Mouse (Mus musculus): ENCODE measurements around the gene Actr1a. TPM values are rescaled to one million over a fixed set of nuclear protein-coding genes. Genes with fewer than 3 reads are reported as not detected.

Actr1a gene
- polyA plus RNA-seq, 1 experiment, result 117 TPM

GRCm38 (mm10) chr19:46344710-46345419 is 50.7 kb downstream of the Actr1a start:
- no peak for TF ChIP-seq TCF3 (IDR thresholded peaks at IDR 0.05; ENCODE audit: insufficient read length, low read depth)
- TF ChIP-seq CEBPB (IDR thresholded peaks at IDR 0.05; ENCODE audit: insufficient read depth, poor library complexity, severe bottlenecking), result no peak
- no peak for TF ChIP-seq TCF12 (IDR thresholded peaks at IDR 0.05; ENCODE audit: insufficient read depth, poor library complexity, severe bottlenecking)
- TF ChIP-seq REST (IDR thresholded peaks at IDR 0.05; ENCODE audit: insufficient read depth, insufficient read length), result no peak
- TF ChIP-seq MYOG (IDR thresholded peaks at IDR 0.05; ENCODE audit: control insufficient read depth in 1 of 3, insufficient read depth in 1 of 3, insufficient read length in 2 of 3, low read depth in 2 of 3), result no peak
- TF ChIP-seq E2F4 (IDR thresholded peaks at IDR 0.05; ENCODE audit: insufficient read depth), result no peak
- TF ChIP-seq USF1 (IDR thresholded peaks at IDR 0.05; ENCODE audit: low read depth), result no peak
- Histone ChIP-seq H3K4me3 (no peak overlapping the region), H3K36me3 (ENCODE audit: control insufficient read depth, insufficient read depth) (no peaks in the 10 kb centered on the region), H3ac (ENCODE audit: control insufficient read depth, insufficient read length) (no peak overlapping the region), H3K27me3 (ENCODE audit: control insufficient read depth, insufficient read depth, insufficient read length) (no peaks in the 10 kb centered on the region), H3K4me2 (ENCODE audit: low read depth) (no peak overlapping the region), H3K79me2 (ENCODE audit: control insufficient read depth, insufficient read depth) (no peaks in the 10 kb centered on the region)

GRCm38 (mm10) chr19:46339287-46339971 is 56.1 kb downstream of the Actr1a start:
- Histone ChIP-seq H3K4me2 (ENCODE audit: low read depth) (peak overlapping the region; percentile 87), H3K4me3 (peak overlapping the region; percentile 76), H3K36me3 (ENCODE audit: control insufficient read depth, insufficient read depth) (no peaks in the 10 kb centered on the region), H3K79me2 (ENCODE audit: control insufficient read depth, insufficient read depth) (no peaks in the 10 kb centered on the region), H3K27me3 (ENCODE audit: control insufficient read depth, insufficient read depth, insufficient read length) (no peaks in the 10 kb centered on the region), H3ac (ENCODE audit: control insufficient read depth, insufficient read length) (no peak overlapping the region)
- TF ChIP-seq TCF12 (IDR thresholded peaks at IDR 0.05; ENCODE audit: insufficient read depth, poor library complexity, severe bottlenecking) (no peak), SRF (IDR thresholded peaks at IDR 0.05; ENCODE audit: control insufficient read depth, insufficient read length, low read depth) (no peak), USF1 (IDR thresholded peaks at IDR 0.05; ENCODE audit: low read depth) (no peak), MYOD1 (IDR thresholded peaks at IDR 0.05; ENCODE audit: control insufficient read depth in 1 of 3, insufficient read length in 2 of 3, low read depth in 2 of 3) (no peak)

GRCm38 (mm10) chr19:46338942-46339286 is 56.6 kb downstream of the Actr1a start:
- Histone ChIP-seq H3K36me3 (ENCODE audit: control insufficient read depth, insufficient read depth) (no peaks in the 10 kb centered on the region), H3K4me2 (ENCODE audit: low read depth) (peak overlapping the region; percentile 87), H3ac (ENCODE audit: control insufficient read depth, insufficient read length) (peak overlapping the region; percentile 74), H3K79me2 (ENCODE audit: control insufficient read depth, insufficient read depth) (no peaks in the 10 kb centered on the region), H3K27me3 (ENCODE audit: control insufficient read depth, insufficient read depth, insufficient read length) (no peaks in the 10 kb centered on the region), H3K4me3 (peak overlapping the region; percentile 76)
- no peak for TF ChIP-seq REST (IDR thresholded peaks at IDR 0.05; ENCODE audit: insufficient read depth, insufficient read length)
- no peak for TF ChIP-seq SRF (IDR thresholded peaks at IDR 0.05; ENCODE audit: control insufficient read depth, insufficient read length, low read depth)
- no peak for TF ChIP-seq USF1 (IDR thresholded peaks at IDR 0.05; ENCODE audit: low read depth)
- no peak for TF ChIP-seq TCF12 (IDR thresholded peaks at IDR 0.05; ENCODE audit: insufficient read depth, poor library complexity, severe bottlenecking)
- no peak for TF ChIP-seq E2F4 (IDR thresholded peaks at IDR 0.05; ENCODE audit: insufficient read depth)
- TF ChIP-seq POLR2A (IDR thresholded peaks at IDR 0.05; ENCODE audit: insufficient read length, low read depth), result no peak
- no peak for TF ChIP-seq MAX (IDR thresholded peaks at IDR 0.05; ENCODE audit: low read depth)
- no peak for TF ChIP-seq POLR2AphosphoS2 (IDR thresholded peaks at IDR 0.05; ENCODE audit: insufficient read length, low read depth)
- TF ChIP-seq MYOD1 (IDR thresholded peaks at IDR 0.05; ENCODE audit: control insufficient read depth in 1 of 3, insufficient read length in 2 of 3, low read depth in 2 of 3), result no peak
- TF ChIP-seq CEBPB (IDR thresholded peaks at IDR 0.05; ENCODE audit: insufficient read depth, poor library complexity, severe bottlenecking), result no peak
- no peak for TF ChIP-seq MYOG (IDR thresholded peaks at IDR 0.05; ENCODE audit: control insufficient read depth in 1 of 3, insufficient read depth in 1 of 3, insufficient read length in 2 of 3, low read depth in 2 of 3)
- TF ChIP-seq TCF3 (IDR thresholded peaks at IDR 0.05; ENCODE audit: insufficient read length, low read depth), result no peak

DNA sequence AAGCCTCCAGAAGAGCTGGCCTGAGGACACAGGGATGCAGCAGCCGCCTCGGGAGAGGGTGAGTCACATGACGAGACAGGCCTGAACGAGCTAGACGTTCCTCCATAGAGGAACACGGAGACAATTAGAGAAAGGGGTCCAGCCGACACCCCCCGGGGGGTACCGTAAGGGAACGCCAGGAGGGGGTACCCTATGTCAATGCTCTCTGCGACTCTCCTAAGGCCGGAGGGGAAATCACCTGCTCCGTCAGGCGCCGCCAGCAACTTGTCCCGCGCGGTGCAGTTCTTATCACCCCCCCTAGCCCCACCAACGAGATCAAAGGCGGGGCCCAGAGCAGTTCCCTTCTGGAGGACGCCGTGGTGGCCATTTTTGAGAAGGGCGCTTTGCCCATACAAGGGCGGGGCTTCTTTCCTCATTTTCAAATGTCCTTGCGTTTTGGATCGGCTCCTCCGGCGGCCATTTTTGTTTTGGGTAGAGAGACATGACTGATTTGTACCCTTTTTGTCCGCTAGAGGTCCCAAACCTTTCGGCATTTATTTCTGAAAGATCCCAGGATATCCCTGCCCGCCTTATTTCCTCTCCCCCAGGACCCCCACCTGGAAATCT is 57.1 kb downstream of the Actr1a start, which contains the start of gene Cuedc2:
TSS of gene Cuedc2 (minus strand) at position 372 of the 606 bp plus-strand sequence.
- Histone ChIP-seq H3K4me3 (peak within 1 kb of the TSS; percentile 76), H3ac (ENCODE audit: control insufficient read depth, insufficient read length) (peak within 1 kb of the TSS; percentile 74), H3K4me2 (ENCODE audit: low read depth) (peak within 1 kb of the TSS; percentile 87), H3K36me3 (ENCODE audit: control insufficient read depth, insufficient read depth) (no peaks in the 10 kb centered on the region), H3K27me3 (ENCODE audit: control insufficient read depth, insufficient read depth, insufficient read length) (no peaks in the 10 kb centered on the region), H3K79me2 (ENCODE audit: control insufficient read depth, insufficient read depth) (no peaks in the 10 kb centered on the region)
- TF ChIP-seq MYOD1 (IDR thresholded peaks at IDR 0.05; ENCODE audit: control insufficient read depth in 1 of 3, insufficient read length in 2 of 3, low read depth in 2 of 3), result no peak
- TF ChIP-seq USF1 (IDR thresholded peaks at IDR 0.05; ENCODE audit: low read depth), result peak; percentile 74
- TF ChIP-seq CEBPB (IDR thresholded peaks at IDR 0.05; ENCODE audit: insufficient read depth, poor library complexity, severe bottlenecking), result no peak
- TF ChIP-seq POLR2AphosphoS2 (IDR thresholded peaks at IDR 0.05; ENCODE audit: insufficient read length, low read depth), result no peak
- no peak for TF ChIP-seq MAX (IDR thresholded peaks at IDR 0.05; ENCODE audit: low read depth)
- no peak for TF ChIP-seq REST (IDR thresholded peaks at IDR 0.05; ENCODE audit: insufficient read depth, insufficient read length)
- peak; percentile 60 for TF ChIP-seq SRF (IDR thresholded peaks at IDR 0.05; ENCODE audit: control insufficient read depth, insufficient read length, low read depth)
- peak; percentile 46 for TF ChIP-seq POLR2A (IDR thresholded peaks at IDR 0.05; ENCODE audit: insufficient read length, low read depth)
